Mouse (Mus musculus): Measurements from ENCODE around the gene Pgbd5.
A peak's percentile ranks its signal among the peaks of the same experiment; 100 is the strongest.

Pgbd5 gene

DNA sequence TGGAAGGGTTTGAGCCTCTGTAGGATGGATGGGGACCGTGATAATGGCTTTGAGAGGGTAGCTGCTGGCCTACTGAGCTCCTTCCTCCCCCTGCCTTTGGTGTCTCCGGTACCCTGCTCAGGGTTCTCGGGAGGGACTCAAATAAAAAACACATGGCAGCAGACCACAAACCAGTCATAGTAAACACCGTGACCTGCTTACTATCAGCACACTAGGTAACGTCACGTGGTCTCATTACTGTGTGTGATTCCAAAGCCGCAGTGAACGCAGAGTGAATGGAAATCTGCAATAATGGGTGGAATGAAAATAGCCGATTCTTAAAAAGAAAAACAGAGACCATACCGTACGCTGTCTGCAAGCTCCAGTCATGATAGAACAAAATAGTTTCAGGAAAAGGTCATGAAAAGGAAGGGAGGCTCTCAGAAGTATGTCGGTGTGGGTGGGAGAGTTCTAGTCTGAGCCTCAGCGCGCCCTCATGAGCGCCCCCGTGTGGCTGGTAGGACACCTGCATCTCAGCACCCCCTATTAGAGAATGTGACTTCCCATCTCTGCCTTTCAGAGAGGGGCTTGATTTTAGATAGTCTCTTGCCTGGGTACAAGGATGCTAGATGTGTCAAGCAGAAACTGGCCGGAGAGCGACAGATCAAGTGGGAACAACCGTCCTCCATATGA is 92.5 kb downstream of the Pgbd5 start:
- DNase-seq (ENCODE audit: low spot score in 2 of 2), result peak in 1 of 2 experiments; percentile 80

DNA sequence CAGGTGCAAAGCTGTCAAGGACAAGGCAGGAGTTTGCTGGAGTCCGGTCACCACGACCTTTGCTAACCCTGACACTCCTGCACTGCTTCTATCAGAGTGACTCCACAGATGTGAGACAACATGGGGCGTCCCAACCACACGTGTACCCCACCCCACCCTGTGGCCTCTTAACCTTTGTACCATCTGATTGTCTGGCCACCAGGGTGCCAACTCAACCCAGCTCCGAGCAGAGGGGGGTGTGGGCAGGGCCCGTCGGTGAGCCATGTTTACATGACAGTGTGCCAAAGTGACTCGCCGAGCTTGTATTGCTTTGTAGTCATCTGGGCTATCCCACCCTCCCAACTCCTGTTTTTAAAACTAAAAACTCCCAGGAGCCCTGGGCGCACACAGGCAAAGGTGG is 94.4 kb downstream of the Pgbd5 start:
- no peak for DNase-seq (ENCODE audit: low spot score in 2 of 2)

DNA sequence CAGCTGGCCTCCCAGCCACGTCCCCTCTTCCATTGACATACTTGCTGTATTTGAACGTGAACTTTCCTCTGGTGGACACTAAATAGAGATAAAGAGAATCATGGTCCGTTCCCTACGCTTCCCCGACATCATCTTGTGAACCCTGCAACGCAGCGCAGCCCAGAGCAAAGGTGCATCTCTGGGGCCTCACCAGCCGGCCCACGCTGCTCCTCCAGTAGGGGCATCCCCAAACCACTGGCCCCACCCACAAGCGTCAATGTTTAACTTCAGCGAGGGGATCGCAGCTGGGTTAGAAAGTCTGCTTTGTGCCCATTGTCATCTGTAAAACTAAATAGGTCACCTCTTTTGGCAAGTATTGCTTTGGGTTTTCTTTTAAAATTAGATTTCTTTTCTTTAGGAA is 95.5 kb downstream of the Pgbd5 start:
- no peak for DNase-seq (ENCODE audit: low spot score in 2 of 2)

DNA sequence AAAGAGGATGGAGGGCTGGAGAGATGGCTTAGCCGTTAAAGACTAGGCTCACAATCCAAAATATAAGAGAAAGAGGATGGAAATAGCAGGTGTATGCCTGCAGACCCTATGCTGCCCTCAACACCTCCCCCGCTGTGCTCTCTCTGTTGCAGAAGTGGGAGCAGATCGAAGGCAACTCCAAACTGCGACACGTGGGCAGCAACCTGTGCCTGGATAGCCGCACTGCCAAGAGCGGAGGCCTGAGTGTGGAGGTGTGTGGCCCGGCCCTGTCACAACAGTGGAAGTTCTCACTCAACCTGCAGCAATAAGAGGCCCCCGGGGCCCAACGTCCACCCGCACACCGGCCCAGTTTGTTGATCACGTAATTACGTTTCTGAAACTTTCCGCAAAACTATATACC is 96.3 kb downstream of the Pgbd5 start:
- DNase-seq (ENCODE audit: low spot score in 2 of 2), result no peak

DNA sequence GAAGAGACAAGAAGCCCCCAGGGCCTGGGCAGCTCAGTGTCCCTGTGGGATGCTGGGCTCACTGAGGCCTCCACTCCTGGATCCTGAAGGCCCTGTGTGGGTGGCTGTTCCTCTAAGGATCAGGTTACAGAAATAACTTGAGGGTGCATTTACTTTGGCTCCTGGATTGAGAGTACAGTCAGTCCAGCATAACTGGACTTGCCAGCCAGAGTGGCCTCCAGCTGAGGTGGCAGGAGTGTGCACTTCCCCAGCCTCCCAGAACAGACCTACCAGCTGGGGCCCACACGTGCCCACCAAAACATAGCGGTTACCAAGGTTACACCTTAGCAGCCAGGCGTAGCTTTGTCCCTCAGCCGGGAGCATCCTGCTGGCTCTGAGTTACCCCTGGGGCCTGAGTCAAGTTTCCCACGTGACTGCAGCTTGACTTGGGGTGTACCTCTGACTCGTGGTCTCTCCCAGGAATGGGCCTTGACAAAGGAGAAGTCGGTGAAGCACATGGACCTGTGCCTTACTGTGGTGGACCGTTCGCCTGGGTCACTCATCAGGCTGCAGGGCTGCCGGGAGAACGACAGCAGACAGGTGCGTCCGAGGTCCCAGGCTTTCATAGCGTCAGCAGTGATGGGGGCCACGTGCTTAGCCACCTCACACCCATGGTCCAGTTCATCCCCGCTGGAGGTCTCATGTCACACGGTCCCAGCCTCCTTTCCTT is 98.9 kb downstream of the Pgbd5 start:
- DNase-seq (ENCODE audit: low spot score in 2 of 2), result no peak

DNA sequence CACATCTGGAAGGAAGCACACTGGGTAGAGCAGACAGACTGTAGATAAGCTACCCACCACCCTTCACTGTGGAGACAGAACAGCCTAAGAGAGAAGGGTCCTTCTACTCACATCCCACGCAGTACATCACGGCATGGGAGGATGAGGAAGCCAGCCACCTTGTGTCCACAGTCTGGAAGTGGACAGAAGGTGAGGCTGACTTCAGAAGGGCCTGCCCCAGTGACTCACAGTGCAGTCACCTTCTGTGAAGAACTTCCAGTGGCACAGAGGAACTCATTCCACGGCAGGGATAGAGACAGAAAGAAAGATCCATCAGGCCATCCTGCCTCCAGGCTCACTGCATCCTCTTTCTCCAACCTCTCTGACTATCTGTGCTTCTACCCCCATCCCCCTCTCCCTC is 99.7 kb downstream of the Pgbd5 start:
- DNase-seq (ENCODE audit: low spot score in 2 of 2), result no peak

DNA sequence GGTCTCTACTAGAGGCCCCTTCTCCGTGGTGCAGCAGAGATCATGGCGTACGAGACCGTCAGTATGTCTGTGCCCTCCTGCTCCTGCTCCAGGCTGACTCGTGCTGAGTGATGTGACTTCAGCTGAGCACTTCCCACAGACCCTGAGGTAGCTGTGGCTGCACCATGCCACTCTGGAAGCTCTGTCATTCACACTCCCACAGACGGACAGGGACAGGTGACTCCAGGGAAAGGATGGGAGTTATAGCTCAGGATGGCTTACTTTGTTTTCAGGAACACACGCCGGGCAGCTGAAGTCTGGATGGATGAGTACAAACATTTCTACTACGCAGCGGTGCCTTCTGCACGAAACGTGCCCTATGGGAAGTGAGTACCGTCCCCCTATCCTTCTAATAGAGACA is 103.2 kb downstream of the Pgbd5 start:
- DNase-seq (ENCODE audit: low spot score in 2 of 2), result no peak

DNA sequence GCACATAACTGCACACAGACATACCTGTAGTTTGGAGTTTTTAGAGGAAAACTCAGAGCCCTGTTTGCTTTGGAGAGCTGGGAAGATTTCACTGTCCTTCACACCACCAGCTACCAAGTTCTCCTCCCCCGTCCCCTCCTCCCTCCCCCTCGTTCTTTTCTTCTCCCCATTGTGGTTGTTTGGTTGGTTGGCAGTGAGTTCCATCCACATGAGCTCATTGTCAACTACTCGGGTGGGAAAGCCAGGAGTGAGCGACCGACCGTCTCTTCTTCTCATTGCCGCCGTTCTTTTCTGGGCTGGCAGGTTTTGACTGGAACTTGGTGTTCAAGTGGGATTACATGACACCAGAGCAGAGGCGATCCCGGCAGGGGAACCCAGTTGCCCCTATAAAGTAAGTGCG is 107.8 kb downstream of the Pgbd5 start:
- DNase-seq (ENCODE audit: low spot score in 2 of 2), result no peak

DNA sequence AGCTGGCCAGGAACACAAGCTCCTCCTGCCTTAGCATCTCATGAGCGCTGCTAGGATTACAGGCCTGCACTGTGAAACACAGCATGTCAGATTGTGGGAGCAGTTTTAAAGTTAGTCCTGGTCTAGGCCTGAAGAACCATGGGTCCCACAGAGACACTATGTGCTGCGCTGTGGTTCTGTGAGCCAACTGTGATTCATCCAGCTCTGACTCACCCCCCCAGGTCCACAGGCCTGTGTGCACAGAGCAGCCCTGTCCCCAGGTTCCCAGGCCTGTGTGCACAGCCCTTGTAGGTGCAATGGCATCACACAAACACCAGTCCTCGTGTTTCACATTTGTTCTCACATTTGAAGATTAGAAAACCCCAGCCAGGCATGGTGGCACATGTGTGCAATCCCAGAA is 108.4 kb downstream of the Pgbd5 start:
- DNase-seq (ENCODE audit: low spot score in 2 of 2), result no peak

DNA sequence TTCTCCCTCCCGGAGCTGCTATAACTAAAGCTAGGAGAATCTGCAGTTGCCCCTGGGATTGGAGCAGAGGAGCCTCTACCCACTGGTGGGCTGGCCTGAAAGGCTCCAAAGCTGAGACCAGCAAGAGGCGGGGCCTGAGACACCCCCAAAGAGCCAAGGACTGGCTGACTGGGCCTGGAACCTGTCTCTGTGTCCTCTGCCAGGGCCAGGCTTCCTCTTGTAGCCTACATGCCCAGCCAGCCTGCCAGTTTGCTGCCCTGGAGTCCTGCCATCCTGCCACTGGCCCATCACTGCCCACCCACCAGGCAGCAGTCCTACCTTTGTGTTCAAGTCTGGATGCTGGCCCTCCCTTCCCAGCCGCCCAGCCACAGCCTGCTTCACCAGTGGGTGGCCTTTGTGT is 109.0 kb downstream of the Pgbd5 start:
- peak; percentile 82 for DNase-seq (ENCODE audit: low spot score in 2 of 2)

DNA sequence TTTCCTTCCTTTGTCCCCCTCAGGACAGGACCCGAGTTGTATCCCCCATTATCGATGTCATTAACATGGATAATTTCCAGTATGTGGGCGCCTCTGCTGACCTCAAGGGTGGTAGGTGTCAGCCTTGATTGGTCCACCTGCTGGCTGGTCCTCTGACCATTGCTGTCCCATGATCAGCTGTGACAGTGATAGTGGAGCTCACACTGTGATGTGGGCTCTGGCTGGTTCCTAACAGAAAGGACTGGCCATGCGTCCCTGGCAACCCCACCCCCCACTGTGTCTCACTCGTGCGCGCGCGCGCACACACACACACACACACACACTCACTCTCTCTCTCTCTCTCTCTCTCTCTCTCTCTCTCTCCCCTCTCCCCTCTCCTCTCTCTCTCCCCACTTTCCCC is 109.8 kb downstream of the Pgbd5 start:
- no peak for DNase-seq (ENCODE audit: low spot score in 2 of 2)

DNA sequence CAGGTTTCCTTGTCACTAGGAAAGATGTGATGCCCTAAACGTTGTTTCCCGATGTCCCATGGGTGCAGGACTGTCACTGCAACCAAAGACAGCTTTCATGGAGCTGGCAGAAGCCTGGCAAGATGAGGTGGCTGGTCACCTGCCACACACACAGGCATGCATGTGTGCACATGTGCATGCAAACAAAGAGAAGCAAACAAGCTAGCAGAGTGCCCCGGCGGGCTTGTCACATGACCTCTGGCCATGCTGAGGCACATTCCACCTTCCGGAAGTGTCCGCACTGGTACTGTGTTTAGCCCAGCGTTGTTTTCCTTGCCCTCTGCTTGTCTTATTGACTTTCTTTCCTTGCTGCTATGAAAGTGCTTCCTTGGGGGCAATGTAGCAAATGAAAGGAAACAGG is 111.2 kb downstream of the Pgbd5 start:
- DNase-seq (ENCODE audit: low spot score in 2 of 2), result no peak

DNA sequence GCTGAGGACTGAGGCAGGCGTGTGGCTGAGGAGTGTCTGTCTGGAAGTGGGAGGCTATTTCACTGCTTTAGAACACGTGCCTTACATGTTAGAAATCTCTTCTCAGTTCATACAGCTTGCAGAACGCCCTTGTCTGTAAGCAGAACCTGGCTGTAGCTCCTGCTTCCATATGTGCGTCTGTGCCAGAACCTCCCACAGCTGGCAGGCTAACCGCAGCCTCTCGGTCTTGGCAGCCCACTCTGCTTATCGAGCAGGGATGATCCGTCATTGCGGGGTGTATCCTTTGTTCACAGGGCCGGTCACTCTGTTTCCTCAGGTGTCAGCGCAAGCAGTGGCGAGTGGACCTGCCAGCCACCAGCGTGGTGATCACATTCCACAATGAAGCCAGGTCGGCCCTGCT is 116.1 kb downstream of the Pgbd5 start:
- peak; percentile 51 to 56 for DNase-seq (ENCODE audit: low spot score in 2 of 2)

DNA sequence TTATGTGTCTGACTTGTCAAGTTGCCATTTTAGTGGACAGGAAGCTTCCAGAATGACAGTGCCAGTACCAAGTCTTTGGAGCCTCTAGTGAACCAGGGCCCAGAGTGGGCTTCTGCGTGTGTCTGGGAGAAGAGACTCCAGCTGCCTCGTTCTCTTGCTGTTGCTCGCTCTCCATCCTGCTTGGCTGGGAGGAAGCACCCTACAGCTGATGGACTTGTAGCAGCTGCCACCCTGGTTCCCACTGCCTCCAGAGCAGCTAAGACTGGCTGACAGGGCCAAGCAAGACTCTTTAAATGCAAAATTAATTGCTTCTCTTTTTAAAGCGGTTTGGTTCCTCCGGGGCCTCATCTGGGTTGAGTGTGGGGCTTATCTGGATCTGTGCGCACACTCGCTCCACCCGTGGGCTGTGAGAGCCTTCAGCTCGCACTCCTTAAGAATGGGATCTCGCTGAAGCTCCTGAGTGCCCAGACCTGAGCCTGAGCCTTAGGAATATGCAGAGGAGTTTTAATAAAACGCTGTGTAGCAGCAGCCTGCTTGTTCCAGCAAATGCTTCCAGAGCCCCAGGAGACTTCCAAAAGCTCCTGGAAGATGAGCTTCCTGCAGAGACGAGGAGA is 118.1 kb downstream of the Pgbd5 start:
- peak in 1 of 2 experiments; percentile 67 for DNase-seq (ENCODE audit: low spot score in 2 of 2)

DNA sequence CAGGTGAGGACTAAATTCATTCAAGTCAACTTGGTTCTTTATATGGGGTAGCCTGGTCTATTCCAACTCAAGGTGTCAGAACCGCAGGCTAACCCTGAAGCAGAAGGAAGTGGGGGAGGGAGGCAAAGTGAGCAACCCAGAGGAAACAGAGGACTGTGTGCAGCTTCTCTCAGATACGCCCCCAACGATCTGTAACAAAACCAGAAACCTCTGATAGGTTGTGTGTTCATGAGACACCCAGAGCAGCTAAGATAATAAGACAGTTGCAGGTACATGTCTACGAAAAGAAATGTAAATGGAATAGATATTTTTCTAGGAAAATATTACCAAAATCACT is 120.2 kb downstream of the Pgbd5 start:
- DNase-seq (ENCODE audit: low spot score in 2 of 2), result no peak
